Mouse (Mus musculus) liver, embryonic 14.5 days (tissue): ENCODE data around the gene Appbp2. TPM values are rescaled to one million over a fixed set of nuclear protein-coding genes. Genes with fewer than 3 reads are reported as not detected.

Source experiments
- ATAC-seq: fragments of 200-750 bp; cut with Nextera tagmentation; 2 replicates; pipeline ENCODE4 v1.8.0; 2017; ENCODE audit warnings: moderate number of reproducible peaks, mild to moderate bottlenecking, moderate library complexity; ENCODE audit not compliant: insufficient read depth
- DNase-seq, 3 experiments: peaks; one replicate each; pipeline ENCODE4 v3.0.0-alpha.2; 2012 to 2013; ENCODE audit warnings: low read depth in 3 of 3, low spot score in 3 of 3
- H3K27ac ChIP-seq: fragments of 300-500 bp; sonication (generic); 2 replicates; pipeline ENCODE4 v1.5.1; 2014; ENCODE audit warnings: moderate library complexity, mild to moderate bottlenecking, control low read depth, inconsistent platforms
- H3K27me3 ChIP-seq: fragments of 300-500 bp; sonication (generic); 2 replicates; pipeline ENCODE4 v1.6.1; 2014; ENCODE audit warnings: mild to moderate bottlenecking, low read length, moderate library complexity; ENCODE audit not compliant: control insufficient read depth, insufficient read depth
- H3K36me3 ChIP-seq: fragments of 300-500 bp; sonication (generic); replicated peaks from 2 replicates; pipeline ENCODE4 v1.6.1; 2014; ENCODE audit warnings: low read depth; ENCODE audit not compliant: control insufficient read depth, insufficient read depth
- H3K4me1 ChIP-seq, 2 experiments: fragments of 200-500 bp in 1 of 2; fragments of 300-500 bp in 1 of 2; sonication (generic) in 1 of 2; replicated peaks; 2 replicates each; pipeline ENCODE4 v1.6.1; 2012 to 2014; ENCODE audit warnings: antibody characterized with exemption in 1 of 2, inconsistent platforms in 1 of 2, low read length in 1 of 2; ENCODE audit not compliant: control insufficient read depth in 2 of 2, insufficient read depth in 2 of 2
- H3K4me2 ChIP-seq: fragments of 300-500 bp; sonication (generic); 2 replicates; pipeline ENCODE4 v1.6.1; 2014; ENCODE audit warnings: low read depth, mild to moderate bottlenecking, control low read depth, moderate library complexity
- H3K4me3 ChIP-seq, 2 experiments: fragments of 200-500 bp in 1 of 2; fragments of 300-500 bp in 1 of 2; sonication (generic) in 1 of 2; 2 replicates each; pipeline ENCODE4 v1.5.1; 2012 to 2014; ENCODE audit warnings: low read depth in 2 of 2, low read length in 2 of 2, mild to moderate bottlenecking in 2 of 2, control low read depth in 1 of 2, inconsistent platforms in 1 of 2, moderate library complexity in 1 of 2; ENCODE audit not compliant: insufficient read depth in 1 of 2
- H3K9ac ChIP-seq: fragments of 300-500 bp; sonication (generic); replicated peaks from 2 replicates; pipeline ENCODE4 v1.6.1; 2014; ENCODE audit warnings: mild to moderate bottlenecking, control low read depth, moderate library complexity
- H3K9me3 ChIP-seq: fragments of 300-500 bp; sonication (generic); 2 replicates; pipeline ENCODE4 v1.6.1; 2016; ENCODE audit warnings: low read length, mixed read lengths; ENCODE audit not compliant: control insufficient read depth
- CTCF ChIP-seq: IDR thresholded peaks from 2 replicates; pipeline ENCODE4 v1.5.1; 2016; ENCODE audit warnings: antibody characterized with exemption, low read depth, control low read depth
- EP300 ChIP-seq: IDR thresholded peaks from 2 replicates; pipeline ENCODE4 v1.6.1; 2016; ENCODE audit warnings: antibody characterized with exemption, low read depth
- WGBS: fragments of 180-500 bp; shearing (Covaris S2); extraction: QIAGEN DNeasy Blood & Tissue Kit; methylation state at CpG from one replicate; pipeline ENCODE4 v1.1.7; 2014; ENCODE audit not compliant: insufficient replicate concordance; 5-methylcytosine and 5-hydroxymethylcytosine counted together
- polyA plus RNA-seq, 2 experiments: library from polyadenylated mRNA; depleted of rRNA in 1 of 2; stranded (reverse) in 1 of 2; unstranded in 1 of 2; fragments of >200 nt; fragmentation: Nextera tagmentation in 1 of 2; extraction: Ambion mirVana in 1 of 2; gene quantifications; 2 replicates each; pipeline versions ENCODE4 v1.2.1 to v1.2.3; 2012 to 2014

Appbp2 gene
- polyA plus RNA-seq (2012; rRNA removed) (5.7 and 7.3 TPM in 2 replicates), polyA plus RNA-seq (2014; fragmentation: Nextera tagmentation; extraction: Ambion mirVana) (12.2 and 13.8 TPM in 2 replicates)

DNA sequence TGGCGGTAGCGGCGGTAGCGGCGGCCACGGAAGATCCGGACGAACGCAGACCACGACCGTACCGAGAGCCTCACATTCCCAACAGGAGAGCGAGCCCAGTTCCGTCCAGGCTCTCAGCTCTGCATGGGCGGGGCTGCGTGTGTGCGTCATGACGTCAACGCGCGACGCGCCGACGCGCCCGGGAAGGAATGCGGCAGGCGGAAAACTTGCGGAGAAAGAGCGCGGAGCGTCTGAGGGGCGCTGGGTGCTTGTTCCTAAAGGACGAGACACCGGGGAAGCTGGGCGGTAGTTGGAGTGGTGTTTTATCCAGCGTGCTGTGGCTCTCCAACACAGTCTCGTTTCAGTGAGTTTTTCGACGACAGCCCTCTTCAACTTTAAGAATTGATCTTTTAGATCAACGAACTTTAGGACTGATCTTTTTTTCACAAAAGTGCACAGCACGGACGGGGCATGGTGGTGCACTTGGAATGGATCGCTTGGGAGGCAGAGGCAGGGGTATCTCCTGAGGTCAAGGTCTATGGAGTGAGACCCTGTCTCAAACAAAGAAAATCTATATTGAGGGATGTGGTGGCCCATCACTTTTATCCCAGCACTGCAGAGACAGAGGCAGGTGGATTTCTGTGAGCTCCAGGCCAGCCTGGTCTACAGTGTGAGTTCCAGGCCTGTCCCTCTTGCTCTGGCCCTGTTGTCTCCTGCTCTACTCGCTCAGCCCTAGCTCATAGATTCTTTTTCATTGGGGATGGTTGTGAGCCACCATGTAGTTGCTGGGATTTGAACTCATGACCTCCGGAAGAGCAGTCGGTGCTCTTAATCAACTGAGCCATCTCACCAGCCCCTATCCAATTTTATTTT, at the start of gene Appbp2:
TSS of gene Appbp2 (minus strand) at position 141 of the 852 bp plus-strand sequence.
- Histone ChIP-seq H3K4me2 (peak within 1 kb of the TSS; percentile 99), H3K36me3 (no peaks in the 10 kb centered on the region; the same call in none of the 2 replicates), H3K27ac (peak within 1 kb of the TSS; percentile 76), H3K27me3 (no peaks in the 10 kb centered on the region), H3K4me1 (peaks cover 3 to 4% of the 10 kb centered on the region in 2 experiments), H3K9ac (peak within 1 kb of the TSS; percentile 95), H3K9me3 (no peaks in the 10 kb centered on the region), H3K4me3 (peak within 1 kb of the TSS; percentile 87 to 98)
- no peak for TF ChIP-seq CTCF
- TF ChIP-seq EP300, result no peak
- 3% methylated on average over 48 of the region's 48 CpGs for WGBS
- peak; percentile 80 to 86 (median 81) for DNase-seq
- ATAC-seq, result peak; percentile 91

- Histone ChIP-seq H3K27ac (no peak overlapping the region), H3K9me3 (no peaks in the 10 kb centered on the region), H3K4me2 (no peak overlapping the region), H3K4me3 (no peak overlapping the region), H3K9ac (no peak overlapping the region), H3K36me3 (no peaks in the 10 kb centered on the region), H3K27me3 (no peaks in the 10 kb centered on the region), H3K4me1 (no peaks in the 10 kb centered on the region)
- TF ChIP-seq CTCF (no peak), EP300 (no peak)
- ATAC-seq (no peak), DNase-seq (no peak)
- WGBS, result 72% methylated on average over 15 of the region's 15 CpGs
Measured at GRCm38 (mm10) chr11:85281219-85281878, 46.4 kb upstream of the Appbp2 start.

- DNase-seq (no peak), ATAC-seq (no peak)
- no peaks in the 10 kb centered on the region for H3K27me3 ChIP-seq
- no peaks in the 10 kb centered on the region for H3K9me3 ChIP-seq
- H3K36me3 ChIP-seq, result no peaks in the 10 kb centered on the region
- no peak overlapping the region for H3K4me3 ChIP-seq
- TF ChIP-seq CTCF (0 out of 2 replicates have a peak, but pooled peaks have one; percentile 16), EP300 (no peak)
- 65% methylated on average over 1 of the region's 1 CpGs for WGBS
- no peak overlapping the region for H3K9ac ChIP-seq
- H3K4me1 ChIP-seq, result no peaks in the 10 kb centered on the region
- H3K27ac ChIP-seq, result no peak overlapping the region
- H3K4me2 ChIP-seq, result no peak overlapping the region
Measured at GRCm38 (mm10) chr11:85278175-85278574, 43.2 kb upstream of the Appbp2 start.

DNA sequence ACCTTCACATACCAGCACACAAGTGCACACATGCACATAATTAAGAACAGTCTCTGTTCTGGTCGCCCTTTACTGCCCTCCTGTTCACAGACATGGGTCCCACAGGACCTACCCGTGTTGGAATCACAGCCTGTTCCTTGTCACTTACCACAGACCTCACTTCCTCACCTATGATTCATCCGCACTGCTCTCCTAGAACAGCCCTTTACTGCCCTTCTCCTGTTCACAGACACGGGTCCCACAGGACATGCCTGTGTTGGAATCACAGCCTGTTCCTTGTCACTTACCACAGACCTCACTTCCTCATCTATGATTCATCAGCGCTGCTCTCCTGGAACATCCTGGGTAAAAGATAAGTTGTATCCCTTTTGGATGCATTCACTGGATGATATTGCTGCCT, 42.7 kb upstream of the Appbp2 start:
- no peak overlapping the region for H3K4me3 ChIP-seq
- H3K36me3 ChIP-seq, result no peaks in the 10 kb centered on the region
- no peak overlapping the region for H3K4me2 ChIP-seq
- H3K9ac ChIP-seq, result no peak overlapping the region
- no peaks in the 10 kb centered on the region for H3K9me3 ChIP-seq
- H3K4me1 ChIP-seq, result no peaks in the 10 kb centered on the region
- DNase-seq (no peak), ATAC-seq (no peak)
- 31% methylated on average over 5 of the region's 5 CpGs for WGBS
- no peak overlapping the region for H3K27ac ChIP-seq
- H3K27me3 ChIP-seq, result no peaks in the 10 kb centered on the region
- no peak for TF ChIP-seq CTCF
- TF ChIP-seq EP300, result no peak

- Histone ChIP-seq H3K27me3 (no peaks in the 10 kb centered on the region), H3K27ac (no peak overlapping the region), H3K9me3 (no peaks in the 10 kb centered on the region), H3K4me2 (no peak overlapping the region), H3K9ac (no peak overlapping the region), H3K4me3 (no peak overlapping the region), H3K4me1 (no peaks in the 10 kb centered on the region), H3K36me3 (no peaks in the 10 kb centered on the region)
- WGBS, result 53% methylated on average over 5 of the region's 5 CpGs
- no peak for DNase-seq
- no peak for ATAC-seq
- TF ChIP-seq EP300 (no peak), CTCF (no peak)
Measured at GRCm38 (mm10) chr11:85275151-85275550, 40.2 kb upstream of the Appbp2 start.
